Mouse (Mus musculus) retina, adult 2 months (tissue): Measurements from ENCODE around the gene Ube2f.

ENCODE experiments used
- DNase-seq: peaks from one replicate; pipeline ENCODE4 v3.0.0-alpha.2; 2012; ENCODE audit warnings: low read depth, low spot score

Ube2f gene

DNA sequence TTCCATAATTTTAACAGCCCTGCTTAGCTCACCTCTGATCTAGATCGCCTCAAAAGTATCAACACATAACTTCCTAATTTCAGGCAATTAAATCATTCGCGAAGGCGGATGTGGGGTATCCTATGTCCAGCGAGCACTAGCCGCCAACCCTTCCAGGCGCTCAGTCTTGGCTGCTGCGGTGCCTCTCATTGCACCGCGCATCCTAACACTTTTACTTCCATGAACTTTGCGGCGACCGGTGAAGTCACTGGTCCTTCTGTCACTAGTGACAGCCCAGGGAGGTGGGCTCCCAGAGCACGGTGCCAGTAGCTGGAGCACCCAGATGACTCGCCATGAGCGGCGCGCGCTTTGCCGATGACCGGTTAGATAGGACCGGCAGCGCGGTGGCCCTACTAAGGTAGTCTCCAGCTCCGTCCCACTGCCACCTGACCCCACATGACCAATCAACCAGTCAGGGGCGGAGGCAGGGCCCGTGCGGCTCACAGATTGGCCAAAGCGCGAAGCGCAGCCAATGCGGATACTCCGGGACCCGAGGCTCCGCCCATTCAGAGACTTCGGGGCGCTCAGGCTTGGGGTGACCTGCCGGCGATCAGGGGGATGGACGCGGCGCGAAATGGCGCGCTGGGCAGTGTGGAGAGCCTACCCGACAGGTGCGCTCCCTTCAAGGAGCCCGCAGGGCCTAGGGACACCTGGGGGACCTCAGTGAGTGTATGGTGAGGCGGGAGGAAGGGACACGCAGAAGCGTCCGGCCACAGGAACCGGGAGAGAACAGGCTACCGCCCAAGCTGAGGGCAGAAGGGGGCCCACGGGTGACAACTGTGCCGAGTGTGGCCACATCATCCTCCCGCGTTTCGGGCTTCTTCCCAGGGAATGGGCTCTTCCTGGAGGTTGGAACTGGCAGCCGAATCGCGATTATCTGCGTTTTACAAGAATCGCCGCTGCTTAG lies 48.0 kb downstream of the Ube2f start, which contains the start of gene Scly:
Scly (plus strand) TSS at position 540 of the 946 bp plus-strand sequence.
- peak; percentile 81 for DNase-seq

DNA sequence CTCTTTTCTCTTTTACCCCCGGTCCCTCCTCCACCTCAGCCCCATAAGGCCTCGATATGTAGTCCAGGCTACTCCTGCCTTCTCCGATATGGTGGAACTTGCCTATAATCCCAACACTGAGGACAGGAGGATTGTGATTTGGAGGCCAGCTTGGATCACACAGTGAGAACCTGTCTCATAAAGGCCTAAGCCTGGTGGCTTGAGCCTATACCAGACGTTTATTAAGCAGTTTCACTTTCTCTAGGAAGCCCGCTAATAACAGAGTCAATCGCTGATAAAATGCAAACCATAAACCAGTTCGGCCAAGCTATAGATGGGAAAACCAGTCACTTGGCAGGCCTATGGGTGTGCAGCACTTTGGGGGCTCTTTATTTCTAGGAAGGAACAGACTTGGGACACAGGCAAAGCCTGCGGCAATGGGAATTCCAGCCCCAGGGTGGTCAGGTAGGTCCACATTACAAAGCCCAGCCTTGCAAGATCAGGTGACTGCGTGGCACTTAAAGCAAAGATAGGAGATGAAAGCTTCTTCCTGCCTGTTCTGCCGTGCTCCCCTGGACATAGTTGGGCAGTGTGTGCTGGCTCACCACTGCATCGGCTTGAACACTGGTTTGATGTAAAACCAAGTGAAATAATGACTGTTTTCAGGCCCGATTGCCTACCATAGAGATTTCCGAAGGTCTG lies 49.1 kb downstream of the Ube2f start:
- DNase-seq, result no peak

DNA sequence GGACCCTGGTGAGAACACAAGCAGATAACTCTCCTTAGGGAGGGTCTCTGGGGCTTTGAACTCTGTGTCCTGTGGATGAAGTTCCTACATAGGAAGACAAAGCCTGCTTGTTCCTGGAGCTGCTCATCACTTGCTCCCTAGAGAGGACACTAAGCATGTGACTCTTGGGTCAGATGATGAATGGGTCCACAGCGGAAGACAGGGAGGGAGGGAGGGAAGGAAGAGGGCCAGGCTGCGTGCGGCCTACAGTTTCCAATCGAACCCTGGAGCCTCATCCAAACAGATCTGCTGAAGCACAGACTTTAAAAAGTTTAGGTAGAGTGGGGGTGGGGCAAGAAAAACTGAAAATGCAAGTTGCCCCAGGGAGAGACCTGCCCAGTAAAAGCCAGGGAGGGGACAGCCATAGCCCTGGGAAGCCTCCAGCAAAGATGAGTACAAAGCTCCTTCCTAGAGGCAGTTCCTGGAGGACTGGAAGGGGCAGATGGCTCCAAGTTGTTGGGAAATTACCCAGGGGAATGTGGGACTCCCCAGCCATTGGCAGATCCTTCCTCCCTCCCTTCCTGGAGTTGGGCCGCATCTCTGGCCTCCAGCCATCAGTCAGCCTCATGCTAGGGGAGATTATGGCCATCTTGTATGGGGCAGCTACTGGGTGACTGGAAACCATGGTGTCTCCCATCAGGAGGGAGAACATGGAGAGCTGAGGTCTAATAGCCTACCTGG lies 49.8 kb downstream of the Ube2f start:
- DNase-seq, result no peak

DNA sequence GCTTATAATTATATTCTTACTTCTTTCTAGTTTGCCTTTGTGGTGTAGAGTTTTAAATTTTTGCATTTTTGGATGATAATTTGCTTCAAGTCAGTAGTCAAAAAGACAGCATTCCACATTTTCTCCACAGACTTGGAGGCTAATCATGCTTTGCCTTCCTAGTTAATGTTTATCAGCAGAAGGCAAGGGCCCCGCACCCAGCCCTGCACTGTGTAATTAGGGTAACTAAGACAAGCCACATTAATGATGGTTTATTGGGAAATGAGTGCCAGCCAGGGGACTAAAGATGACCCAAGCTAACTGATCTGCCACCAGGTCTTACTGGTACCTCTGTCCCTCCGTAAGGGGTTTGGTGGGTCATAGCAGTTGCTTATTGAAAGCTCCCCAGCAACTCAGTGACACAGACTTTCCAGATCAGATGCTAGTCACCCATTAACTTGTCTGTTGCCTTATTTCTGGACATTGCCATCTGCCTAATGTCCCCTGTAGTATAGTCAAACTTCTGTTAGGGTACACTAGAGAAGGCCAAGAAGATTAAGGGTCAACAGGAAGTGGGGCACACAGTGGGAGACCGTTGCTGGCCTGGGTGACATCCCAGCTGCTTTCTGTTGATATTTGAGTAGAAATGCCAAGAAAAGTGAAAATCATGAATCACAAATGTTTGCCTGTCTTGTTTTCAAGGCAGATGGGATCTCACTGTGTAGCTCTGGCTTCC lies 51.3 kb downstream of the Ube2f start:
- DNase-seq, result no peak

DNA sequence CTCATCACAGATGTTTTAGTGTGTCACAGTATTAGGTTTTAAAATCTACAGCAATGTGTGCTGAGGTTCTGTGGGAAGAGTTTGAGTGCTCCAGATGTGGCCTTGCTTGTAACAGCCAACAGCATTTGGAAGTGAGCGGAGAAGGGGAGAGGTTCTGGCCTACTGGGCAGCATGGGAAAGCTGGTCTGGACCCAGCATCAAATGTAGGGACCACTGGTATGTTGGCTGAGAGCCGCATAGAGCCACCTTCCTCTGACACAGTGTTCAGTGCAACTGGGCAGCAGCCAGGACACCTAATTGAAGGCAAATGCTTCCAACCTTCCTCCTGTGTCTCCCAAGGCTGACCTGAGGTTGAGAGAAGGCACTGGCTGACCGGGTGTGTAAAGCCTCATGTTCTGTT lies 51.9 kb downstream of the Ube2f start:
- no peak for DNase-seq

DNA sequence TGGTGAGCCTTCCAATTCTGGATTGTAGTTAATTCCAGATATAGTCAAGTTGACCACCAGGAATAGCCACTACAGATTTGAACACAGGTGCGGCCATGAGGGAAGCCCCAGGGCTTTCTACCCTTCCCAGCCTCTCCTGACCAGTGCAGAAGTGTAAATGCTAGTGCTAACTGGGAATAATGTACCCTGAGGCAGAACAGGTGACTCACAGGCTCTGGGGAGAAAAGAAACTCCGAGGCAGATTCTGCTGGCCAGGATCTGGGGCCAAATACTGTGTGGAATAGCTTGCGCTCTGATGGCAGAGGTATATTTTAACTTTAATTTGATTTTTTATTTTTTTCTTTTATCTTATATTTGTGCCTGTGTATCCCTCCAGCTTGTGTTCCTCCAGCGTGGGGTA lies 54.5 kb downstream of the Ube2f start:
- no peak for DNase-seq

DNA sequence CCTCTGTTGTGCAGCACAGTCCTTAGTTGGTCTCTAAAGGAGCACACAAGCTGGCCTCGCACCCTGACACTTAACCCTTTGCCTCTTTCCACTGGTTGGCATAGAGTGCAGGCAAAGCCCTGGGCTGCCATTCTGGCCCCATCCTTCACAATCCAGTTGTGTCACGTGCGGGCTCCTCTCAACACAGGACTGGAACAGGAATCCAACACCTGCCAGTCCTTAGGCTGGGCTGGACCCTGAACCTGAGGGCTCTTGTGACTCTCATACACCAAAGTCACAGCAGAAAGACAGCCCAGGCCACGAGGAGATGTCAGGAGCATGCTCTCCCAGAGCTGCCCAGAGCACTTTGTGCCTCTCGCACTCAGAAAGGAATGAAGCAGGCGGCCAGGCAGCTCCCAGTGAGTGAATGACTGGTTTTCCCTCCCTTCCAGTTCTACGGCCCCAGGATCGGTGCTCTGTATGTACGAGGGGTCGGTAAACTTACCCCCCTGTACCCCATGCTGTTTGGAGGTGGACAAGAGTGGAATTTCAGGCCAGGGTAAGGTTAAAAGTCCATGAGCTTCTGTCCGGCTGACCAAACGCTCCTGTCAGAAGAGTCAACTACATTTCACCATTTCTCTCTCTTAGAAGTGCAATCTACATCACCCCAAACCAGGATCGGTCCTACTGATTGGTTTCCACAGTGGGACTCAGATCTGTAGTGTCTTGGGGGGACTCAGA lies 59.4 kb downstream of the Ube2f start:
- DNase-seq, result no peak

DNA sequence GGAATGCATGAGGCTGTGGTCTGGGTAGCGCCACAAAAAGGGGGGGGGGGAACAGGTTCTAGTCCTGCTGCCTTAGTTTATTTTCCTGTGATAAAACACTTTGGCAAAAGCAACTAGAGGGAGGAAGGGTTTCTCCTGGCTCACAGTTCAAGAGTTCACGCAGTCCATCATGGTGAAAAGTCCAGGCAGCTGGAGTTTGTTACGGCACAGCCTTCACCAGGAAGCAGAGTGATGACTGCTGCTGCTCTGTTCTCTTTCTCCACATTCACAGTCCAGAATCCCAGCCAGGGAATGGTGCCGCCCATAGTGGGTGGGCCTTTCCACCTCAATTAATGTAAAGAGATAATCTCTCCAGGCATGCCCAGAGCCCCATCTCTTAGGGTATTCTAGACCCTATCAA lies 62.2 kb downstream of the Ube2f start:
- DNase-seq, result no peak

DNA sequence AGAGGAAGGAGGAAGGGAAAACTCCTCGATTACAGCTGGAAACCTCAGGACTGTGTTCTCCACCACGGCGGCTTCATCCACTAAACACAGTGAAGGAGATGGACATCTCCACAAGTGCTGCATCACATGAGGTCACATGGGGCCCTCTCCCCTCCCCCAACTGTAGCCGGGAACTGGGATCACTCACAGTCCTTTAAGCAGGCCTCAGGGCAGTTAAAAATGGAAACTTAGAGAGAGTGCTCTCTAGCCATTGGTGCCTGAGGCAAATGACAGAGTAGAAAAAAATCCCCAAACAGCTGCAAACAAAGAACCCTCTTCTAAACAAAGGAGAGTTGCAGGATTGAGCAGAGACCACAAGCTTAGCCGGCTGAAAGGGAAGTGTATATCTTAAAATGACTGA lies 63.1 kb downstream of the Ube2f start:
- no peak for DNase-seq

DNA sequence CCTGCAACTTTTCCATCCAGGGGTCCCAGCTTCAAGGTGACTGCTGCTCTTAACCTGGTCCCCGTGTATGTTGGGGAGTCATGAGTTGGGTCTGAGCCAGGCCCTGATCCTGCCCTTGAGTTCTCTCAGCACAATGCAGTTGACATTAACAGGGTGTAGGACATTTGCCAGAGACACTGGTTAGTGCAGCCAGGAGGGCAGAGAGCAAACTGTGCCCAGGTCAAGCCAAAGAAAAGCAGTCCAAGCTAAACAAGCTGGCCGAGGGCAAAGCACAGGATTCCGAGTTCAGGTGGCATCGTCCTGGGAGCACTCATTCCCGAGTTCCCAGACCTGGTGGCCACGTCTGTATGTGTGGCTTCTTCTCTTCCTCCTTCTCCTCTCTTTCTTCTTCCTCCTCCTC lies 67.6 kb downstream of the Ube2f start:
- DNase-seq, result no peak

DNA sequence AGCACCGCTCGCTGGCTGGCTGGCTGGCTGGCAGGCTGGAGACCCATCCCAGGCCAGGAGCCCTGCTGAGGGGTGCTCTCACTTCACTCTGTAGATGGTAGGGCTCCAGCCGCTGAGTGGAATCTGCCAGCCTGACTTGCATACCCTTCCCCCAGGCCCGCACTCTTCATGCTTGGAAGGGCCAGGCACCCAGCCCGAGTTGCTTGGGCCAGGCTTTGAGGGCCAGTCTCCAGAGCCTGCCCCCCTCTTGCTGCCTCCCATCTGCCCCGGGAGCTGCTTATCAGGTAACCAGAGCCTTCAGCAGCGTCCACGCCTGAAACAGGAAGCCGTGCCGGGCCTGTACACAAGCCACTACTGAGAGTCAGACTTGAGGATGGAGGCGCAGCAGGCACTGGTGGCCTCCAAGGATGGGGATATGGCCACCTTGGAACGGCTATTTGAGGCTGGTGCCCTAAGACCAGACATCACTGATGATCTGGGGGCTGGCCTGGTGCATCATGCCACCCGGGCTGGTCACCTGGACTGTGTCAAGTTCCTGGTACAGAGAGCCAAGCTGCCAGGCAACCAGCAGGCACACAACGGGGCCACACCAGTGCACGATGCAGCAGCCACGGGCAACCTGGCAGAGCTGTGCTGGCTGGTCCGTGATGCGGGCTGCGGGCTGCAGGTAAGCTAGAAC lies 71.8 kb downstream of the Ube2f start, which contains the start of gene Espnl:
Espnl (plus strand) TSS at position 316 of the 679 bp plus-strand sequence.
- no peak for DNase-seq

DNA sequence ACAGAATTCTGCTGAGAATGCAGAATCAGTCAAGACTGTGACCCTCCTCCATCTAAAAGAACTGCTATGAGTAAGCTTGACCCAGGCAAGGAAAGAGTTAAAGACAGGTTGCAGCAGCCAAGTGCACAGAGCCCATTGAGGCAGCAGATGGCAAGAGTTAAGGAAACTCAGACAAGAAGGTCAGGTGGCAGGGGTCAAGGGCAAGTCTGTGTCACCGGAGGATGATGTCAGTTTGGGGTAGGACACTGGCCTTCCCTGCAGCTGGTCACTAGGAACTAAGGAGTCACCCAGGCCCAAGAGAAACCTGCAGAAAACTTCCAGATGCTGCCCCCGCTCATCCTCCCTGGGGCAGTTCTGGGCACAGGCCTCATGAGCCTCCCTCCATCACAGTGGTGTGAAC lies 74.5 kb downstream of the Ube2f start:
- no peak for DNase-seq

DNA sequence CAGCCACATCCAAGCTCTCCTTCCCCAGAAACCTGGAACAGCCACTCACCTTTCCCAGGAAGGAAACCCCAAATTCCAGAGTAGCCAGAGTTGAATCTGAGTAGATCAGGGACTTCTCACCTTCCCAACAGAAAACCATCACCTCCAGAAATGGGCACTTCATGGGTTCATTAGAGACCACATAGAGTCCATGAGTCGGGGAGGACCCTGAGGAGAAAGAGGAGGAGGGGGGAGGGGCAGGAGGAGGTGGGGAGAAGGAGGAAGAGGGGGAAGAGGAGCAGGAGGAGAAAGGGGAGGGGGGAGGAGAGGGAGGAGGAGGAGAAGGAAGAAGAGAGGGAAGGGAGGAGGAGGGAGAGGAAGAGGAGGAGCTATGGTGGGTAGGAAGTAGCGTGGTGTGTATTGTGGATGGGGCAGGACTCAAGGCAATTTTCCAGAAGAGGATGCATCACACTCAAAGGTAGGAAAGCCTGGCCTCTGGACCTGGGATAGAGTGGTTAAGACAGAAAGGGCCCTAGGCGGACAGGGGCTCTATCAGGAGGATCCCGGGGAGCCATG lies 75.5 kb downstream of the Ube2f start:
- DNase-seq, result no peak

DNA sequence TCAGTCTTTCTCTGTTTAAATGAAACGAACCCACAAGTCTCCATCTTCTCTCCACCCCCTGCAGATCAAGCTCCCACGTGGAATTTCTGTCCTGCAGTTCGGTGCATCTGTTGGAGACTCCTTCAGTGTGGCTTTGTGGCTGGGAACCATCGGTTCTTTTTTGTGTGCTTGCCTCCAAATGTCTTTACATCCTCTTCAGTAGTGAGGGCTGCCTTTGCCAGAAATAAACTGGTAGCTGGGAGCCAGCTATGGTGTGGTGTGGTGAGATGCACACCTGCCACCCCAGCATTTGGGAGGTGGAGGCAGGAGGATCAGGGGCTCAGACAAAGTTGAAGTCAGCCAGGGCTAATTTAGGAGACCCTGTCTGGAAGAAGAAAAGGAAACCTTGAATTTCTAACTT lies 82.0 kb downstream of the Ube2f start:
- DNase-seq, result no peak

DNA sequence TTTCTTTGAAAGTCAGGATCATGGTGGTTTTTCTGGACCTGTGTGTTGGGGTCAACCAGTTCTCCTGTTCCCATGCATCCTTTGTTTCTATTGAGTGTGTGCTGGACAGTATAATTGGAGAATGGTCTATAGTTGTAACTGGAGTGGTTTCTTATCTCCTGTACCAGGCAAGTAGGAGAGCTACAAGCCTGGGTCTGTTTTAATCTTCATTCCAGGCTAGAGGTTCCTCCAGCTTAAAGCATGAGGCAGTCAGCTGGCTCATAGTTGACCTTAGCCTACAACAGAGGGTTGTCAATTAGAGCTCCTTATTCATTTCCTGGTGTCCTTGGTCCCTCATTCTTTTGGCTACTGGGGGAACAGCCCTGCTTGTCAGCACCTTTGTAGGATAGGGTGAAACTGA lies 83.5 kb downstream of the Ube2f start:
- DNase-seq, result no peak

DNA sequence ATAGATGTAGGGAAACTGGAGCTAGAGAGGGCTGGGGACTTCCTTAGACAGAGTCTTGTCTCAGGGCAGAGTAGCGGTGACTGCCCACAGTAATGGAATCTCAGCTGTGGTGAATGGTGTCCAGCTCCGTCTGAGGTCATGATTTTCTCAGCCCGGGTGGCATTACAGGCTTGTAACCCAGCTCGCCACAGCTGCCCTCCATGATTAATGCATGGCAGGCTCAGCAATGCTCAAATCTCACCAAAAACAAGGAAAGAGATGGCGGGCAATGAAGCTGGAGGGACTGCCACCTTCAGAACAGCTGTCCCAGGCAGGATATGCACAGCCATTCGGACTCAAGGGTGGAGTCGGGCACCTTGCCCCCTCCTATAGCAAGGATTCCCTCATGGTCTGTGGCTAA lies 87.3 kb downstream of the Ube2f start:
- no peak for DNase-seq
